Mouse (Mus musculus) heart, embryonic 14.5 days (tissue): ENCODE results near the gene Iqcf1. TPM values are rescaled to one million over a fixed set of nuclear protein-coding genes. Genes with fewer than 3 reads are reported as not detected.

ENCODE experiments used
- ATAC-seq: fragments of 200-750 bp; cut with Nextera tagmentation; 2 replicates; pipeline ENCODE4 v1.8.0; 2017; ENCODE audit warnings: low read depth, moderate TSS enrichment; ENCODE audit not compliant: insufficient number of reproducible peaks, insufficient read depth, low FRiP score
- H3K27ac ChIP-seq, 2 experiments: fragments of 200-500 bp in 1 of 2; fragments of 300-500 bp in 1 of 2; sonication (generic) in 1 of 2; replicated peaks in 1 of 2; 2 replicates each; pipeline ENCODE4 v1.5.1; 2012 to 2014; ENCODE audit warnings: low read depth in 2 of 2, low read length in 2 of 2, control low read depth in 1 of 2, mild to moderate bottlenecking in 1 of 2, mixed read lengths in 1 of 2; ENCODE audit not compliant: control insufficient read depth in 1 of 2, insufficient read depth in 1 of 2
- H3K27me3 ChIP-seq: fragments of 300-500 bp; sonication (generic); 2 replicates; pipeline ENCODE4 v1.6.1; 2014; ENCODE audit warnings: mild to moderate bottlenecking, low read length, control low read depth; ENCODE audit not compliant: control insufficient read depth, insufficient read depth
- H3K36me3 ChIP-seq: fragments of 300-500 bp; sonication (generic); 2 replicates; pipeline ENCODE4 v1.6.1; 2014; ENCODE audit warnings: mild to moderate bottlenecking, control low read depth, low read length, mixed read lengths; ENCODE audit not compliant: control insufficient read depth, insufficient read depth
- H3K4me1 ChIP-seq, 2 experiments: fragments of 200-500 bp in 1 of 2; fragments of 300-500 bp in 1 of 2; sonication (generic) in 1 of 2; 2 replicates each; pipeline ENCODE4 v1.6.1; 2012 to 2014; ENCODE audit warnings: low read length in 2 of 2, control low read depth in 1 of 2, mixed read lengths in 1 of 2; ENCODE audit not compliant: control insufficient read depth in 2 of 2, insufficient read depth in 2 of 2
- H3K4me2 ChIP-seq: fragments of 300-500 bp; sonication (generic); 2 replicates; pipeline ENCODE4 v1.6.1; 2014; ENCODE audit warnings: mild to moderate bottlenecking, low read length
- H3K4me3 ChIP-seq, 2 experiments: fragments of 200-500 bp in 1 of 2; fragments of 300-500 bp in 1 of 2; sonication (generic) in 1 of 2; 2 replicates each; pipeline ENCODE4 v1.5.1; 2012 to 2014; ENCODE audit warnings: low read length in 2 of 2, mild to moderate bottlenecking in 2 of 2, control low read depth in 1 of 2, low read depth in 1 of 2, moderate library complexity in 1 of 2; ENCODE audit not compliant: control insufficient read depth in 1 of 2, insufficient read depth in 1 of 2
- H3K9ac ChIP-seq: fragments of 300-500 bp; sonication (generic); 2 replicates; pipeline ENCODE4 v1.6.1; 2014; ENCODE audit warnings: mild to moderate bottlenecking, low read length
- H3K9me3 ChIP-seq: fragments of 300-500 bp; sonication (generic); 2 replicates; pipeline ENCODE4 v1.6.1; 2016; ENCODE audit warnings: low read length, control low read depth; ENCODE audit not compliant: control insufficient read depth
- WGBS: fragments of 180-500 bp; shearing (Covaris S2); extraction: QIAGEN DNeasy Blood & Tissue Kit; methylation state at CpG from one replicate; pipeline ENCODE4 v1.1.7; 2014; 5-methylcytosine and 5-hydroxymethylcytosine counted together
- polyA plus RNA-seq: library from polyadenylated mRNA; unstranded; fragments of >200 nt; fragmentation: Nextera tagmentation; extraction: Ambion mirVana; gene quantifications from 2 replicates; pipeline ENCODE4 v1.2.1, GENCODE M21; 2014

Iqcf1 gene
- polyA plus RNA-seq: not detected in 2 replicates

GRCm38 (mm10) chr9:106499667-106500066 lies at the start of gene Iqcf1:
Iqcf1 (plus strand) TSS chr9:106499967.
- H3K9me3 ChIP-seq: no peaks in the 10 kb centered on the region
- no peak within 1 kb of the TSS for H3K9ac ChIP-seq
- no peak within 1 kb of the TSS for H3K4me2 ChIP-seq
- no peak within 1 kb of the TSS for H3K27ac ChIP-seq
- no peak for ATAC-seq
- no peaks in the 10 kb centered on the region for H3K4me1 ChIP-seq
- no peaks in the 10 kb centered on the region for H3K36me3 ChIP-seq
- no peaks in the 10 kb centered on the region for H3K27me3 ChIP-seq
- 86% methylated on average over 6 of the region's 6 CpGs for WGBS
- no peak within 1 kb of the TSS for H3K4me3 ChIP-seq

DNA sequence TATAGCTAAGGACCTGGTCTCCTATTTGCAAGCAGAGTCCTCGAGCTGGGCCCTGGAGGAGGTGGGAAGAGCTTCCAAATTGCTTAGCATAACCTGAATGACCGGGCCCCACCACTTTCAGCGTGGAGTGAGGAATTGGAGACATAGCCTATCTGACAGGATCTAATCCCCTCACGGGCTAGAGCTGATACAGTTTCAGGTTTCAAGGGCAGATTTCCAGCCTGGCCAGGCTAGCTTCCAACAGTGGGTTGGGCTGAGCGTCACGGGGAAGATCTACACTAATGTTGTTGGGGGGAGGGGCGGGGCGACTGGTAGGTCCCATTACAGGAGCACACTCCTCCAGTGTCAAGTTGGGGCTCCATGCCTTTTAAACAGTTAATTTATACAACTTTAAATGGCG lies 49.1 kb upstream of the Iqcf1 start:
- no peak for ATAC-seq
- WGBS: 10% methylated on average over 9 of the region's 9 CpGs
- Histone ChIP-seq H3K9ac (peak overlapping the region; percentile 2; the same call in 1 of the 2 replicates), H3K27me3 (no peaks in the 10 kb centered on the region), H3K27ac (no peak overlapping the region; a peak in 1 of 4 replicates), H3K4me1 (peaks cover 28 to 57% of the 10 kb centered on the region in 2 experiments), H3K4me3 (no peak overlapping the region), H3K36me3 (no peaks in the 10 kb centered on the region), H3K9me3 (no peaks in the 10 kb centered on the region), H3K4me2 (peak overlapping the region; percentile 24; the same call in 1 of the 2 replicates)

- no peak overlapping the region for H3K4me2 ChIP-seq
- no peak overlapping the region for H3K27ac ChIP-seq
- H3K27me3 ChIP-seq: no peaks in the 10 kb centered on the region
- no peak for ATAC-seq
- peaks cover 35 to 63% of the 10 kb centered on the region in 2 experiments for H3K4me1 ChIP-seq
- WGBS: 72% methylated on average over 11 of the region's 11 CpGs
- no peaks in the 10 kb centered on the region for H3K9me3 ChIP-seq
- H3K36me3 ChIP-seq: 0 out of 2 replicates have a peak, but pooled peaks cover 2% of the 10 kb centered on the region
- H3K4me3 ChIP-seq: no peak overlapping the region
- H3K9ac ChIP-seq: 0 out of 2 replicates have a peak overlapping the region, but pooled peaks have one; percentile 22
These were observed 48.5 kb upstream of the Iqcf1 start for GRCm38 (mm10) chr9:106451298-106451697.

DNA sequence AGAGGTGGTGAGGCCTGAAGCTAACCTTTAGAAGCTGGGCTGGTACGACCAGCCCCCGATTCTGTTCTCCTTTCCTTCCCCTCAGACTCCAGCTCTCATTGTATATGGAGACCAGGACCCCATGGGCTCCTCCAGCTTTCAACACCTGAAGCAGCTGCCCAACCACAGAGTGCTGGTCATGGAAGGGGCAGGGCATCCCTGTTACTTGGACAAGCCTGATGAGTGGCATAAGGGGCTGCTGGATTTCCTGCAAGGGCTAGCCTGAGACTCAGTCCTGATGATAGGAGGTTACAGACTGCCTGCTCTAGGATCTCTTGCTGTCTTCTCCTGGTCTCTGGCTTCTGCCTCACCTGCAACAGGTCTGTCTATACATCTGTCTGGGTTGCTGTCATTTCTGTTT lies 47.9 kb upstream of the Iqcf1 start:
- Histone ChIP-seq H3K4me3 (no peak overlapping the region), H3K4me2 (no peak overlapping the region), H3K9ac (no peak overlapping the region), H3K27me3 (no peaks in the 10 kb centered on the region), H3K9me3 (no peaks in the 10 kb centered on the region), H3K4me1 (peaks cover 41 to 65% of the 10 kb centered on the region in 2 experiments), H3K36me3 (0 out of 2 replicates have a peak, but pooled peaks cover 6% of the 10 kb centered on the region), H3K27ac (no peak overlapping the region; a peak in 1 of 4 replicates)
- no peak for ATAC-seq
- 50% methylated on average over 2 of the region's 2 CpGs for WGBS

DNA sequence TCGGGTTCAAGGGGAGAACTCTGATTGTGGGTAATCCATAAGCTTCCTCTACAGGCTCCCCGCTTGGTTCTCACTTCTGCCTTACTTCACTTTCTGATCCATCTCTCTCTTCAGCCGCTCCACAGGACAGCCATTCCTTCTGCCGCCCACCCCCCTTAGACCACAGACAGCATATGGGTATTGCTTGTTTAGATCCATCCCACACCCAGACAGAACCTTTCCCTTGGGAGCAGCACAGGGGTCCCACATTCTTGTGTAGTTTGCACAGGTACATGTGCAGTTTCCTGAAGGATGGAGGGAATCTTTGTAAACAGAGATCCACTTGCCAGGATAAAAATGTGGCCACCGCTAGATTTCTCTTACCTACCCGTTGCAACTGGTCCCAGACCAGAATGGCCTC lies 47.4 kb upstream of the Iqcf1 start:
- Histone ChIP-seq H3K9me3 (no peaks in the 10 kb centered on the region), H3K27ac (no peak overlapping the region; a peak in 1 of 4 replicates), H3K4me2 (peak overlapping the region; percentile 94; the same call in 1 of the 2 replicates), H3K9ac (no peak overlapping the region), H3K27me3 (no peaks in the 10 kb centered on the region), H3K36me3 (0 out of 2 replicates have a peak, but pooled peaks cover 6% of the 10 kb centered on the region), H3K4me3 (no peak overlapping the region), H3K4me1 (peaks cover 45 to 68% of the 10 kb centered on the region in 2 experiments)
- WGBS: 47% methylated on average over 6 of the region's 6 CpGs
- no peak for ATAC-seq

DNA sequence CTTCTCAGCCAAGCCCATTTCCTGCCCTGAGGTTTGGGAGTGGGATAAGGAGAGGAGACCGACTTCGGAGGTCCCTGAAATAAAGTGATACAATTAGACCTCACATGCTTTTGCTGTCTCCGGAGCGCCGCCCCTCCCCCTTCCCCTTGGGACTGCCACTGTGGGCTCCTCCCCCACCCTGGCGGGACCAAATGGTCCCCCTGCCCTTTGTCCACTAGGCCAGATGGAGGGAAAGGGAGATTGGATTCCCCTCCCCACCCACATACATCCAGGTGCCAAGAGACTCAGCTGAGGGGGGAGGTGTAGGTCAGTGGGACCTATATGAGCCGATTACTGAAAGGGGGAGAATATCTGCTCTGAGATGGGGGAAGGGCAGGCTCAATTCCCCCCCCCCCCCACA lies 46.9 kb upstream of the Iqcf1 start:
- ATAC-seq: no peak
- Histone ChIP-seq H3K27me3 (no peaks in the 10 kb centered on the region), H3K4me2 (peak overlapping the region; percentile 94), H3K9me3 (no peaks in the 10 kb centered on the region), H3K27ac (peak overlapping the region in 1 of 2 experiments; percentile 91; a peak in 1 of 4 replicates), H3K9ac (peak overlapping the region; percentile 86), H3K36me3 (0 out of 2 replicates have a peak, but pooled peaks cover 6% of the 10 kb centered on the region), H3K4me3 (peak overlapping the region; percentile 66 to 77; a peak in 3 of 4 replicates), H3K4me1 (peaks cover 45 to 71% of the 10 kb centered on the region in 2 experiments)
- 3% methylated on average over 7 of the region's 7 CpGs for WGBS

- ATAC-seq: peak; percentile 73
- Histone ChIP-seq H3K4me3 (peak within 1 kb of the TSS; percentile 77 to 79), H3K9me3 (no peaks in the 10 kb centered on the region), H3K36me3 (0 out of 2 replicates have a peak, but pooled peaks cover 6% of the 10 kb centered on the region), H3K9ac (peak within 1 kb of the TSS; percentile 86), H3K4me1 (peaks cover 46 to 72% of the 10 kb centered on the region in 2 experiments), H3K27me3 (no peaks in the 10 kb centered on the region), H3K27ac (peak within 1 kb of the TSS; percentile 83 to 91), H3K4me2 (peak within 1 kb of the TSS; percentile 94)
- 1% methylated on average over 43 of the region's 74 CpGs for WGBS
These were observed 46.3 kb upstream of the Iqcf1 start, which contains the start of gene Pcbp4 for GRCm38 (mm10) chr9:106453271-106454070. Pcbp4 (plus strand) TSS chr9:106453291.
